Comparison of ENCODE assay signal across 17 mouse cellular contexts in genomic region chr3:124227701-124228100, GRCm38 (mm10).
DNase-seq lines count a peak whose midpoint lies in the region; TF ChIP-seq lines count a peak whose summit lies in the region.
"Had no signal": no experiment of that assay in that cellular context is flagged by ENCODE, and none has a peak within 500 bp of the region (broad histone marks: within the 10 kb centered on the region; RNA-seq: fewer than 3 reads in every experiment).

No protein-coding gene starts in this region.

- no peak for TF ChIP-seq CTCF in left cerebral cortex, adult 2 months (IDR thresholded peaks at IDR 0.05)
- TF ChIP-seq CTCF in brain, embryonic 14.5 days (IDR thresholded peaks at IDR 0.05; ENCODE audit: borderline replicate concordance, extremely low read depth, insufficient read depth, insufficient read length) = no peak

- H3K4me3 ChIP-seq in left cerebral cortex, adult 2 months = no peak overlapping the region
- H3K4me3 ChIP-seq: embryonic facial prominence, embryonic 10.5 days; embryonic facial prominence, embryonic 12.5 days; forebrain, embryonic 13.5 days; forebrain, embryonic 15.5 days had no signal

- intact Hi-C loops in left cerebral cortex, postnatal 4 days (cut with DNase I) = no loop called here
- intact Hi-C loops in left cerebral cortex, adult 2 months (cut with DNase I) = no loop called here
- intact Hi-C loops in gastrocnemius, postnatal 14 days (cut with DNase I; ENCODE audit: low total_unique reads) = no loop called here

- DNase-seq in cerebellum, postnatal 14 days = peak; percentile 8 to 12
- DNase-seq in cerebellum, adult 11-12 months = no peak
- peak; percentile 72 for DNase-seq in left cerebral cortex, postnatal 4 days
- DNase-seq in left cerebral cortex, adult 2 months (ENCODE audit: extremely low spot score in 1 of 2, low spot score in 2 of 2) = no peak
- peak; percentile 9 for DNase-seq in brain, embryonic 14.5 days (ENCODE audit: low read depth)
- no peak for DNase-seq in gastrocnemius, postnatal 14 days
- DNase-seq: adrenal gland, adult 2 months; adrenal gland, postnatal 10 days; adrenal gland, postnatal 25 days; cerebellum, adult 18-20 months; cerebellum, adult 9-10 months; cerebellum, postnatal 25 days; forebrain, postnatal 0 days had no signal

- no peak overlapping the region for H3K27ac ChIP-seq in left cerebral cortex, adult 2 months
- H3K27ac ChIP-seq: embryonic facial prominence, embryonic 10.5 days; embryonic facial prominence, embryonic 12.5 days; forebrain, embryonic 13.5 days; forebrain, embryonic 15.5 days had no signal

- no peak for TF ChIP-seq POLR2A in brain, embryonic 14.5 days (IDR thresholded peaks at IDR 0.05; ENCODE audit: borderline replicate concordance, extremely low read depth, insufficient read depth, insufficient read length, poor library complexity, severe bottlenecking)

Comparison
In these comparisons a context has a peak if more than half of its experiments do, and no peak if none do; other contexts are left out.
1. DNase-seq: peak in cerebellum, postnatal 14 days (2 of 2), left cerebral cortex, postnatal 4 days (single experiment) and brain, embryonic 14.5 days (single experiment); none in cerebellum, adult 11-12 months (single experiment), left cerebral cortex, adult 2 months (0 of 2) and gastrocnemius, postnatal 14 days (single experiment).